Mouse (Mus musculus) limb, embryonic 12.5 days (tissue): Measurements from ENCODE around the gene Scp2. TPM values are rescaled to one million over a fixed set of nuclear protein-coding genes. Genes with fewer than 3 reads are reported as not detected.
"Not testable (repeated sequence)": the region's sequence is repeated elsewhere in the genome, so short reads cannot be mapped to it uniquely, and the experiment has no call there.

Experiments used
- ATAC-seq: fragments of 200-750 bp; cut with Nextera tagmentation; 2 replicates; pipeline ENCODE4 v1.8.0; 2017; ENCODE audit warnings: low read depth, moderate TSS enrichment; ENCODE audit not compliant: insufficient number of reproducible peaks, insufficient read depth, low FRiP score, low TSS enrichment
- H3K27ac ChIP-seq: fragments of 300-500 bp; sonication (generic); 2 replicates; pipeline ENCODE4 v1.5.1; 2016; ENCODE audit warnings: mild to moderate bottlenecking, moderate library complexity
- H3K27me3 ChIP-seq: fragments of 300-500 bp; sonication (generic); 2 replicates; pipeline ENCODE4 v1.6.1; 2016; ENCODE audit warnings: mild to moderate bottlenecking, moderate library complexity
- H3K36me3 ChIP-seq: fragments of 300-500 bp; sonication (generic); 2 replicates; pipeline ENCODE4 v1.6.1; 2016; ENCODE audit warnings: mild to moderate bottlenecking, moderate library complexity
- H3K4me1 ChIP-seq: fragments of 300-500 bp; sonication (generic); replicated peaks from 2 replicates; pipeline ENCODE4 v1.6.1; 2016
- H3K4me2 ChIP-seq: fragments of 300-500 bp; sonication (generic); 2 replicates; pipeline ENCODE4 v1.6.1; 2016; ENCODE audit warnings: mild to moderate bottlenecking, moderate library complexity
- H3K4me3 ChIP-seq: fragments of 300-500 bp; sonication (generic); replicated peaks from 2 replicates; pipeline ENCODE4 v1.5.1; 2016; ENCODE audit warnings: mild to moderate bottlenecking
- H3K9ac ChIP-seq: fragments of 300-500 bp; sonication (generic); replicated peaks from 2 replicates; pipeline ENCODE4 v1.6.1; 2016; ENCODE audit warnings: mild to moderate bottlenecking, moderate library complexity
- H3K9me3 ChIP-seq: fragments of 300-500 bp; sonication (generic); 2 replicates; pipeline ENCODE4 v1.6.1; 2016; ENCODE audit warnings: mild to moderate bottlenecking, moderate library complexity
- WGBS: fragments of 180-500 bp; shearing (Covaris S2); methylation state at CpG from one replicate; pipeline ENCODE4 v1.1.7; 2016; 5-methylcytosine and 5-hydroxymethylcytosine counted together
- polyA plus RNA-seq: library from polyadenylated mRNA; unstranded; fragments of >200 nt; fragmentation: Nextera tagmentation; extraction: Ambion mirVana; gene quantifications from 2 replicates; pipeline ENCODE4 v1.2.1, GENCODE M21; 2016

The Scp2 gene
- polyA plus RNA-seq, 1 experiment from 2014 or later = 136 TPM

- H3K36me3 ChIP-seq, H3K9ac ChIP-seq, H3K27ac ChIP-seq, H3K9me3 ChIP-seq, H3K27me3 ChIP-seq, H3K4me2 ChIP-seq, H3K4me1 ChIP-seq, ATAC-seq, H3K4me3 ChIP-seq: not testable (repeated sequence)
- 80% methylated on average over 2 of the region's 2 CpGs for WGBS
Measured at GRCm38 (mm10) chr4:108143178-108143577, 1.6 kb downstream of the Scp2 start.

- 86% methylated on average over 5 of the region's 5 CpGs for WGBS
Measured at GRCm38 (mm10) chr4:108136938-108137337, 7.9 kb downstream of the Scp2 start.

GRCm38 (mm10) chr4:108130452-108130851, 14.3 kb downstream of the Scp2 start:
- peaks cover 7% of the 10 kb centered on the region; the same call in 1 of the 2 replicates for H3K9me3 ChIP-seq
- H3K4me2 ChIP-seq = no peak overlapping the region
- 0 out of 2 replicates have a peak, but pooled peaks cover 5% of the 10 kb centered on the region for H3K4me1 ChIP-seq
- no peak overlapping the region for H3K27ac ChIP-seq
- H3K27me3 ChIP-seq = no peaks in the 10 kb centered on the region
- WGBS = 80% methylated on average over 3 of the region's 3 CpGs
- ATAC-seq = no peak
- H3K36me3 ChIP-seq = no peaks in the 10 kb centered on the region
- no peak overlapping the region for H3K9ac ChIP-seq
- no peak overlapping the region for H3K4me3 ChIP-seq

More at GRCm38 (mm10) chr4:108136938-108137337, 7.9 kb downstream of the Scp2 start:
- no peak for ATAC-seq
- Histone ChIP-seq H3K4me2 (no peak overlapping the region), H3K27me3 (no peaks in the 10 kb centered on the region), H3K4me1 (no peaks in the 10 kb centered on the region), H3K27ac (no peak overlapping the region), H3K4me3 (no peak overlapping the region), H3K9ac (no peak overlapping the region), H3K36me3 (no peaks in the 10 kb centered on the region), H3K9me3 (no peaks in the 10 kb centered on the region)

- WGBS = 90% methylated on average over 2 of the region's 2 CpGs
- Histone ChIP-seq H3K9ac (no peak overlapping the region), H3K27ac (no peak overlapping the region), H3K4me3 (no peak overlapping the region), H3K4me2 (no peak overlapping the region), H3K36me3 (no peaks in the 10 kb centered on the region), H3K9me3 (peaks cover 7% of the 10 kb centered on the region; the same call in 1 of the 2 replicates), H3K27me3 (no peaks in the 10 kb centered on the region), H3K4me1 (0 out of 2 replicates have a peak, but pooled peaks cover 5% of the 10 kb centered on the region)
- ATAC-seq = no peak
Measured at GRCm38 (mm10) chr4:108128339-108128738, 16.5 kb downstream of the Scp2 start.

GRCm38 (mm10) chr4:108127516-108127915, 17.3 kb downstream of the Scp2 start:
- H3K4me3 ChIP-seq = no peak overlapping the region
- H3K9me3 ChIP-seq = peaks cover 7% of the 10 kb centered on the region; the same call in 1 of the 2 replicates
- no peak for ATAC-seq
- no peaks in the 10 kb centered on the region for H3K36me3 ChIP-seq
- H3K9ac ChIP-seq = no peak overlapping the region
- 88% methylated on average over 5 of the region's 5 CpGs for WGBS
- H3K27ac ChIP-seq = no peak overlapping the region
- H3K4me2 ChIP-seq = no peak overlapping the region
- no peaks in the 10 kb centered on the region for H3K27me3 ChIP-seq
- H3K4me1 ChIP-seq = 0 out of 2 replicates have a peak, but pooled peaks cover 5% of the 10 kb centered on the region

DNA sequence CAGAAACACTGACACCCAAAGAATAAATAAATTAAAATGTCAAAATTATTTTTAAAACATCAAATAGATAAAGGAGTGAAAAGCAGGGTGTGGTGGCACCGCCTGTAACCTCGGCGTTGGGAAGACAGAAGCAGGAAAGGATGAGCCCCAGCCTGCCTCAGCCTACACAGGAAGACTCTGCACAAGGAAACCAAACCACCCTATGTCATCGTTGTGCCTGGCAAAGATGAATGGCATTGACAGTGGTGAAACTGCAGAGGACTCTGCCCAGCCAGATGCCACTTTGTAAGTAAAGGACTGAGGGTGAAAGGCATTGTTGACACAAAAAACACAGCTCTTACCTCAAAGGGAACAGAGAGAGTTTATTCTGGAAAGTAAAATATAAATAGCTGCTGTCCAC, 18.5 kb downstream of the Scp2 start:
- Histone ChIP-seq H3K27me3 (no peaks in the 10 kb centered on the region), H3K9me3 (peaks cover 7% of the 10 kb centered on the region; the same call in 1 of the 2 replicates), H3K4me1 (0 out of 2 replicates have a peak, but pooled peaks cover 5% of the 10 kb centered on the region), H3K4me3 (no peak overlapping the region), H3K27ac (no peak overlapping the region), H3K4me2 (no peak overlapping the region), H3K36me3 (no peaks in the 10 kb centered on the region), H3K9ac (no peak overlapping the region)
- ATAC-seq = no peak
- WGBS = 85% methylated on average over 4 of the region's 4 CpGs

DNA sequence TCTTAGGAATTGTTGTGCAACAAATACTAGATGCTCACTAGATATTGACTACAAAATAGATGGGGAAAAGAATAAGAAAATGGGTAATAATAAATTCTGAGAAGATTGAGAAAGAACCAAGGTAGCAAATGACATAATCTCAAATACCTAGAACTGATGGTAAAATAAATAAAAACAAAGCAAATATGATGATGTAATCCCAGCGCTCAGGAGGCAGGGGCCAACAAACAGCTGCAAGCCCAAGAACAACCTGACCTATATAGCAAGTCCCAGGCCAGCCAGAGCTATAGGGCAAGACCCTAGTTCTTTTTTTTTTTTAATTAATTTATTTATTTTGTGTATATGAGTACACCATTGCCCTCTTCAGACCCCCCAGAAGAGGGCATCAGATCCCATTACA, 20.7 kb downstream of the Scp2 start:
- Histone ChIP-seq H3K9me3 (peaks cover 7% of the 10 kb centered on the region; the same call in 1 of the 2 replicates), H3K27ac (no peak overlapping the region), H3K9ac (no peak overlapping the region), H3K36me3 (no peaks in the 10 kb centered on the region), H3K4me1 (0 out of 2 replicates have a peak, but pooled peaks cover 5% of the 10 kb centered on the region), H3K4me3 (no peak overlapping the region), H3K27me3 (no peaks in the 10 kb centered on the region), H3K4me2 (no peak overlapping the region)
- ATAC-seq = no peak
- 86% methylated on average over 1 of the region's 1 CpGs for WGBS

DNA sequence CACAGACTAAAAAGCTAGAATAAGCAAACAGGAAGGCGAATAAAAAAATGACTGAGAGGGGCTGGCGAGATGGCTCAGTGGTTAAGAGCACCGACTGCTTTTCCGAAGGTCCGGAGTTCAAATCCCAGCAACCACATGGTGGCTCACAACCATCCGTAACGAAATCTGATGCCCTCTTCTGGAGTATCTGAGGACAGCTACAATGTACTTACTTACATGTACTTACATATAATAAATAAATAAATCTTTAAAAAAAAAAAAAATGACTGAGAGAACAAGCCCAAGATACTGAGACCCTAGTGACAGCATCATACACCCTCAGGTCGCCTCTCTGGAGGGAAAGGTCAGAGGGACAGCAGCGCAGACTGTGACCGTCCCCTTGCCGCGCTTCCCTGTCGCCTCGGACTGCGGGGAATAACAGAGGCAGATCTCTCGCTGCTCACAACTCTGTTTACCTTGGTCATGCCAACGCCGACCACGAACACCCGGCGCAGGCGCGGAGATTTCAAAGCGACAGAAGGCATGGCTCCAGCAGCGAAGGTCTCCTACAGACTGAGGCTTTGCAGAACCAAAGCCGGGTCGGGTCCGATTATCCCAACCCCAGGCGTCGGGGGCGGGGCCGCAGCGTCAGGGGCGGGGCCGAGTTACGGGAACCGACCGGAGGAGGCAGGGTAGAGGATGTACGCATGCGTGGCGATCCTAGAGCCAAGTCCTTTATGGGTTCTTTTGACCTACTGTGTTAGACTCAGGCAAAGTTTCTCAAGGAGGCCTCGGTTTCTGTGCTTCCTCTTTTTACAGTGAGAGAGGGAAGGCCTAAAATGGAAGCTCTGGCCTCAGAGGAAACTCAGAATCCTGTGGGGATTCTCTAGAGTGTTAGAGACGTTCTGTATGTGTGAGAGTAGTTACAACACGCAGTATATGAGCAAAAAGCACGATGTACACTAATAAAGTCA, 26.6 kb downstream of the Scp2 start:
- H3K9me3 ChIP-seq = no peaks in the 10 kb centered on the region
- 14% methylated on average over 45 of the region's 45 CpGs for WGBS
- no peaks in the 10 kb centered on the region for H3K4me1 ChIP-seq
- H3K4me3 ChIP-seq = peak overlapping the region; percentile 56
- ATAC-seq = peak; percentile 96
- H3K4me2 ChIP-seq = peak overlapping the region; percentile 56
- H3K27ac ChIP-seq = peak overlapping the region; percentile 68; the same call in 1 of the 2 replicates
- H3K9ac ChIP-seq = peak overlapping the region; percentile 50
- H3K27me3 ChIP-seq = no peaks in the 10 kb centered on the region
- H3K36me3 ChIP-seq = no peaks in the 10 kb centered on the region

DNA sequence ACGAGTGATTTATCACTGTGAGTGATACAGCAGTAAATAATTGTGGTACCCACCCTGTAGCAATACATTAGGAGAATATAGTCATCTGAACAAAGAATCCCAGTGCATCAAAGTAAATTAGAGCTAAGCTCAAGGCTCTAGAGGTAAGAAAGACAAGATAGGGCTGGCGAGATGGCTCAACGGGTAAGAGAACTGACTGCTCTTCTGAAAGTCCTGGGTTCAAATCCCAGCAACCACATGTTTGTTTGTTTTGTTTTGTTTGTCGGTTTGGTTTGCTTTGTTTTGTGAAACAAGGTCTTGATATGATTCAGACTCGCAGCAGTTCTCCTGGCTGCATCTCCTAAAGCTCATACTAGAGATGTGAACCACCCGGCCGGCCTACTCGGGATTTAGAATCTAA, 27.3 kb downstream of the Scp2 start:
- Histone ChIP-seq H3K9me3 (no peaks in the 10 kb centered on the region), H3K9ac (no peak overlapping the region), H3K4me2 (no peak overlapping the region; the same call in 1 of the 2 replicates), H3K27ac (no peak overlapping the region), H3K4me3 (peak overlapping the region; percentile 56; the same call in 1 of the 2 replicates), H3K4me1 (no peaks in the 10 kb centered on the region), H3K36me3 (no peaks in the 10 kb centered on the region), H3K27me3 (no peaks in the 10 kb centered on the region)
- ATAC-seq = no peak
- WGBS = 90% methylated on average over 8 of the region's 8 CpGs

DNA sequence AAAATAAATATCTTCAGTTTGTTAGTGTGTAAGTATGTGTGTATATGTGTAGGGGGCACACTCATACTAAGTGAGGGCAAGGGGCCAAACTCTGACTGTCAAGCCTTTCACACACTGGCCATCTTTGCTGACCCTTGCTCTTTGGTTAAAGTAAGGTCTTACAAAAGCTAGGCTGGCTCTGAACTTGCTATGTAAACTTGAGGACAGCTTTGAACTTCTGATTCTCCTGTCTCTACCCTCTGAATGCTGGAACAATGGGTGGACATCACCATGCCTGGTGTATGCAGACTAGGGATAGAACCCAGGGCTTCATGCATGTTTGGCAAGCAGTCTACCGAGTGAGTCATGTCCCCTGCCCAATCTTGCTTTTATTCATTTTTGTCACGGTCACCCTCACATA, 28.3 kb downstream of the Scp2 start:
- ATAC-seq = no peak

GRCm38 (mm10) chr4:108110706-108111105, 34.1 kb downstream of the Scp2 start:
- H3K9me3 ChIP-seq = no peaks in the 10 kb centered on the region
- H3K36me3 ChIP-seq = 0 out of 2 replicates have a peak, but pooled peaks cover 10% of the 10 kb centered on the region
- H3K27me3 ChIP-seq = no peaks in the 10 kb centered on the region
- H3K27ac ChIP-seq = no peak overlapping the region
- 92% methylated on average over 2 of the region's 2 CpGs for WGBS
- H3K9ac ChIP-seq = no peak overlapping the region
- ATAC-seq = no peak
- no peak overlapping the region for H3K4me2 ChIP-seq
- H3K4me1 ChIP-seq = no peaks in the 10 kb centered on the region
- H3K4me3 ChIP-seq = no peak overlapping the region

More for the DNA sequence above, 28.3 kb downstream of the Scp2 start:
- Histone ChIP-seq H3K4me3 (no peak overlapping the region), H3K9me3 (no peaks in the 10 kb centered on the region), H3K36me3 (0 out of 2 replicates have a peak, but pooled peaks cover 4% of the 10 kb centered on the region), H3K27me3 (no peaks in the 10 kb centered on the region), H3K4me1 (no peaks in the 10 kb centered on the region), H3K27ac (no peak overlapping the region), H3K4me2 (no peak overlapping the region), H3K9ac (no peak overlapping the region)
- WGBS = 91% methylated on average over 2 of the region's 2 CpGs
